Mouse (Mus musculus): Measurements from ENCODE around the gene Flg2.

The Flg2 gene

DNA sequence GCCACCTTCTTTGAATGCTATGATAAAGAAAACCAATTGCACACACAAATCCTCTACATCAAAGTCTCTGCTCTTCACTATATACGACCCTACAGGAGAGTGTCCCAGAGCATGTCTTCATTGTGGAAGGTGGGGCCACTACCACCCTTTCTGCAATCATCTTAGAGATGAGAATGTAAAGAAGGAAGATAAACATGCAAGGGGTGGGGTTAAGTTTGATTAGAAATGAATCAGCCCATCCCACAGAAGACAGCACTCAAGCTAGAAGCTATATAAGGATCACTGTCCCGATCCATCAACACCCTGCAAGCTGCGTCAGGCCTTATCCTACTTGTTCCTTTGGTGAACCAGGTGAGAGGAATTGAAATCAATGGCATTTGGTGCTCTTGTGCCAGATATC is at the start of gene Flg2:
TSS of gene Flg2 (plus strand) at position 301 of the 400 bp plus-strand sequence.
- no peak for DNase-seq (ENCODE audit: low read depth, low spot score)

- no peak for DNase-seq (ENCODE audit: low read depth, low spot score)
Measured at GRCm38 (mm10) chr3:93162502-93162901, 34.6 kb upstream of the Flg2 start.

DNA sequence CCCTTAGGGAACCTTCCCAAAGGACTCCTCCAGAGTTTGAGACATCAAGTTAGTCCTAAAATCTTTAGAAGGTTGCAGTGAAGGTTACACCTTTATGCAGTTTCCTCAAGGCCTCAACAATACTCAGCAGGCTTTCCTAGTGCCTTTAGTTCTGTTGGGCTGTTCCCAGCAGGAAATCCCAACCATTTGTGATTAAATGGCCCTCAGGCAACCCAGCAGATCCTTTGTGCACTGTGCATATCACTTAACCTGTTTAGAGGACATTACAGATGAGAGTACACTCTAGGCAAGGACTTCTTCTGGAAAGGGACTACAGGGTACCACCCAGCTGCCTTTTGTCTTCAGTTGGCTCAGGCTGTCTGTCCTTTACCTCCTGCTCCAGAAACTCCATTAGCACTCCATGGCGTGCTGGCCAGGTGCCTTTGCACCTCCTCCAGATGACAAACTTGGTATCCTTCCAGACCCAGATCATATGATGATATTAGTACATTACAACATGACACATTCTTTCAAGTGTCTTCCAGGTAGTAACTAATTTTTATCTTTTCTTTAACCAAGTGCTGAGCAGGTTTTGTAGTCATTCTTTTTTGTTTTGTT is 34.0 kb upstream of the Flg2 start:
- DNase-seq (ENCODE audit: low read depth, low spot score): no peak

DNA sequence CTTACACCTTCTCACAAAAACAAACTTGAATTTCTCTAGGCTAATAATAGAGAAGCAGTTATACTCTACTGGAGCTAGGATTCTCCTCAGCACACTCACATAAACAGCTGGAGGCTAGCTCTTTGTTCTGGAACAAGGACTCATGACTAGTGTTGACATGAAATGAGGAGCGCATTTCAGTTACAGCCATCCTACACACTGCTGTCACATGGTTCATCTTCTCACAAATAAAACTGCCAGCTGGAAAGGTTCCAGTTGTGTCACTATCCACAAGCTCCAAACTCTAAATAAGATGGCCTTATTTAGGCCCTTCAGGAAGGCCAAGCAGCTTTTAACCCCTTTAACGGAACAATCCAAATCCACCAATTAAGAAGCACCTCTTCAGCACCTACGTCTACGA is 16.2 kb upstream of the Flg2 start:
- DNase-seq (ENCODE audit: low read depth, low spot score): no peak

- no peak for DNase-seq (ENCODE audit: low read depth, low spot score)
Measured at GRCm38 (mm10) chr3:93201955-93202354, 4.9 kb downstream of the Flg2 start.

GRCm38 (mm10) chr3:93202499-93202898 is 5.4 kb downstream of the Flg2 start:
- DNase-seq (ENCODE audit: low read depth, low spot score): no peak

Measured in 3T3-L1 (cell line).